Mouse (Mus musculus): ENCODE results near the gene Neurod2. TPM values are rescaled to one million over a fixed set of nuclear protein-coding genes. Genes with fewer than 3 reads are reported as not detected.
A peak's percentile ranks its signal among the peaks of the same experiment; 100 is the strongest.

Gene Neurod2
- polyA plus RNA-seq (2015; fragmentation: Nextera tagmentation; extraction: Ambion mirVana) = not detected in 2 replicates

- no peak for TF ChIP-seq CTCF (IDR thresholded peaks at IDR 0.05; ENCODE audit: low read depth)
- Histone ChIP-seq H3K4me2 (ENCODE audit: low read length) (peak within 1 kb of the TSS; percentile 39), H3K4me3 (replicated peaks; ENCODE audit: low read depth, low read length) (peak within 1 kb of the TSS; percentile 28), H3K9ac (ENCODE audit: low read depth, low read length) (no peak within 1 kb of the TSS), H3K4me1 (replicated peaks; ENCODE audit: insufficient read depth, low read length) (peaks cover 14% of the 10 kb centered on the region), H3K27ac (no peak within 1 kb of the TSS), H3K27me3 (ENCODE audit: insufficient read depth, low read length) (peaks cover 93% of the 10 kb centered on the region), H3K36me3 (ENCODE audit: insufficient read depth, low read length) (no peaks in the 10 kb centered on the region), H3K9me3 (replicated peaks; ENCODE audit: low read length) (no peaks in the 10 kb centered on the region)
- ATAC-seq (replicated peaks; ENCODE audit: low FRiP score, low read depth) (no peak), DNase-seq (ENCODE audit: low spot score) (no peak)
- WGBS = 3% methylated on average over 37 of the region's 38 CpGs
These were observed at the start of gene Neurod2 for GRCm38 (mm10) chr11:98329081-98329959. Neurod2 (minus strand) TSS chr11:98329648.

- WGBS = 82% methylated on average over 11 of the region's 11 CpGs
- no peak for TF ChIP-seq CTCF (IDR thresholded peaks at IDR 0.05; ENCODE audit: low read depth)
- Histone ChIP-seq H3K4me1 (replicated peaks; ENCODE audit: insufficient read depth, low read length) (no peaks in the 10 kb centered on the region), H3K9ac (ENCODE audit: low read depth, low read length) (no peak overlapping the region), H3K4me3 (replicated peaks; ENCODE audit: low read depth, low read length) (no peak overlapping the region), H3K27me3 (ENCODE audit: insufficient read depth, low read length) (no peaks in the 10 kb centered on the region), H3K27ac (no peak overlapping the region), H3K9me3 (replicated peaks; ENCODE audit: low read length) (no peaks in the 10 kb centered on the region), H3K36me3 (ENCODE audit: insufficient read depth, low read length) (peaks cover 55% of the 10 kb centered on the region), H3K4me2 (ENCODE audit: low read length) (no peak overlapping the region)
- DNase-seq (ENCODE audit: low spot score) (no peak), ATAC-seq (replicated peaks; ENCODE audit: low FRiP score, low read depth) (no peak)
These were observed 48.3 kb upstream of the Neurod2 start for GRCm38 (mm10) chr11:98377787-98378186.

- TF ChIP-seq CTCF (IDR thresholded peaks at IDR 0.05; ENCODE audit: low read depth) = no peak
- 77% methylated on average over 5 of the region's 5 CpGs for WGBS
- peaks cover 55% of the 10 kb centered on the region for H3K36me3 ChIP-seq (ENCODE audit: insufficient read depth, low read length)
These were observed 47.3 kb upstream of the Neurod2 start for GRCm38 (mm10) chr11:98376756-98377155.

GRCm38 (mm10) chr11:98374266-98374665, 44.8 kb upstream of the Neurod2 start:
- H3K9ac ChIP-seq (ENCODE audit: low read depth, low read length) = no peak overlapping the region
- no peak overlapping the region for H3K4me2 ChIP-seq (ENCODE audit: low read length)
- H3K36me3 ChIP-seq (ENCODE audit: insufficient read depth, low read length) = peaks cover 49% of the 10 kb centered on the region
- 72% methylated on average over 8 of the region's 8 CpGs for WGBS
- H3K4me3 ChIP-seq (replicated peaks; ENCODE audit: low read depth, low read length) = no peak overlapping the region
- no peak overlapping the region for H3K27ac ChIP-seq
- DNase-seq (ENCODE audit: low spot score) (no peak), ATAC-seq (replicated peaks; ENCODE audit: low FRiP score, low read depth) (no peak)
- TF ChIP-seq CTCF (IDR thresholded peaks at IDR 0.05; ENCODE audit: low read depth) = no peak
- no peaks in the 10 kb centered on the region for H3K4me1 ChIP-seq (replicated peaks; ENCODE audit: insufficient read depth, low read length)
- no peaks in the 10 kb centered on the region for H3K27me3 ChIP-seq (ENCODE audit: insufficient read depth, low read length)
- no peaks in the 10 kb centered on the region for H3K9me3 ChIP-seq (replicated peaks; ENCODE audit: low read length)

More at GRCm38 (mm10) chr11:98376756-98377155, 47.3 kb upstream of the Neurod2 start:
- H3K4me2 ChIP-seq (ENCODE audit: low read length) = no peak overlapping the region
- H3K27me3 ChIP-seq (ENCODE audit: insufficient read depth, low read length) = no peaks in the 10 kb centered on the region
- DNase-seq (ENCODE audit: low spot score) (no peak), ATAC-seq (replicated peaks; ENCODE audit: low FRiP score, low read depth) (no peak)
- H3K9me3 ChIP-seq (replicated peaks; ENCODE audit: low read length) = no peaks in the 10 kb centered on the region
- no peak overlapping the region for H3K27ac ChIP-seq
- H3K4me1 ChIP-seq (replicated peaks; ENCODE audit: insufficient read depth, low read length) = no peaks in the 10 kb centered on the region
- no peak overlapping the region for H3K4me3 ChIP-seq (replicated peaks; ENCODE audit: low read depth, low read length)
- H3K9ac ChIP-seq (ENCODE audit: low read depth, low read length) = no peak overlapping the region

- WGBS = 93% methylated on average over 6 of the region's 6 CpGs
- Histone ChIP-seq H3K27ac (no peak overlapping the region), H3K9me3 (replicated peaks; ENCODE audit: low read length) (no peaks in the 10 kb centered on the region), H3K36me3 (ENCODE audit: insufficient read depth, low read length) (peaks cover 39% of the 10 kb centered on the region), H3K4me1 (replicated peaks; ENCODE audit: insufficient read depth, low read length) (no peaks in the 10 kb centered on the region), H3K27me3 (ENCODE audit: insufficient read depth, low read length) (no peaks in the 10 kb centered on the region), H3K4me2 (ENCODE audit: low read length) (no peak overlapping the region), H3K9ac (ENCODE audit: low read depth, low read length) (no peak overlapping the region), H3K4me3 (replicated peaks; ENCODE audit: low read depth, low read length) (no peak overlapping the region)
- no peak for TF ChIP-seq CTCF (IDR thresholded peaks at IDR 0.05; ENCODE audit: low read depth)
- no peak for ATAC-seq (replicated peaks; ENCODE audit: low FRiP score, low read depth)
- no peak for DNase-seq (ENCODE audit: low spot score)
These were observed 43.8 kb upstream of the Neurod2 start for GRCm38 (mm10) chr11:98373244-98373643.

GRCm38 (mm10) chr11:98372406-98372805, 43.0 kb upstream of the Neurod2 start:
- peak; percentile 95 for TF ChIP-seq CTCF (IDR thresholded peaks at IDR 0.05; ENCODE audit: low read depth)
- ATAC-seq (replicated peaks; ENCODE audit: low FRiP score, low read depth) (no peak), DNase-seq (ENCODE audit: low spot score) (peak; percentile 86)
- H3K4me3 ChIP-seq (replicated peaks; ENCODE audit: low read depth, low read length) = no peak overlapping the region
- H3K4me1 ChIP-seq (replicated peaks; ENCODE audit: insufficient read depth, low read length) = no peaks in the 10 kb centered on the region
- H3K27me3 ChIP-seq (ENCODE audit: insufficient read depth, low read length) = no peaks in the 10 kb centered on the region
- 5% methylated on average over 2 of the region's 2 CpGs for WGBS
- H3K4me2 ChIP-seq (ENCODE audit: low read length) = no peak overlapping the region
- H3K9ac ChIP-seq (ENCODE audit: low read depth, low read length) = no peak overlapping the region
- H3K27ac ChIP-seq = no peak overlapping the region
- peaks cover 30% of the 10 kb centered on the region for H3K36me3 ChIP-seq (ENCODE audit: insufficient read depth, low read length)
- no peaks in the 10 kb centered on the region for H3K9me3 ChIP-seq (replicated peaks; ENCODE audit: low read length)
